Mouse (Mus musculus) hindbrain, embryonic 15.5 days (tissue): ENCODE data around the gene Mapk12. TPM values are rescaled to one million over a fixed set of nuclear protein-coding genes. Genes with fewer than 3 reads are reported as not detected.
A peak's percentile ranks its signal among the peaks of the same experiment; 100 is the strongest.

Experiments
- ATAC-seq: fragments of 200-750 bp; cut with Nextera tagmentation; 2 replicates; pipeline ENCODE4 v1.8.0; 2017; ENCODE audit warnings: low read depth, moderate number of reproducible peaks, moderate TSS enrichment; ENCODE audit not compliant: low FRiP score
- H3K27ac ChIP-seq: fragments of 300-500 bp; sonication (generic); replicated peaks from 2 replicates; pipeline ENCODE4 v1.5.1; 2015; ENCODE audit warnings: mild to moderate bottlenecking, inconsistent platforms
- H3K27me3 ChIP-seq: fragments of 300-500 bp; sonication (generic); 2 replicates; pipeline ENCODE4 v1.6.1; 2015; ENCODE audit warnings: control low read depth, inconsistent platforms
- H3K36me3 ChIP-seq: fragments of 300-500 bp; sonication (generic); 2 replicates; pipeline ENCODE4 v1.6.1; 2015; ENCODE audit warnings: control low read depth, inconsistent platforms
- H3K4me1 ChIP-seq: fragments of 300-500 bp; sonication (generic); replicated peaks from 2 replicates; pipeline ENCODE4 v1.6.1; 2015; ENCODE audit warnings: control low read depth, inconsistent platforms
- H3K4me2 ChIP-seq: fragments of 300-500 bp; sonication (generic); 2 replicates; pipeline ENCODE4 v1.6.1; 2015; ENCODE audit warnings: moderate library complexity, mild to moderate bottlenecking, inconsistent platforms
- H3K4me3 ChIP-seq: fragments of 300-500 bp; sonication (generic); 2 replicates; pipeline ENCODE4 v1.5.1; 2015; ENCODE audit warnings: mild to moderate bottlenecking, inconsistent platforms
- H3K9ac ChIP-seq: fragments of 300-500 bp; sonication (generic); 2 replicates; pipeline ENCODE4 v1.6.1; 2015; ENCODE audit warnings: inconsistent platforms
- H3K9me3 ChIP-seq: fragments of 300-500 bp; sonication (generic); 2 replicates; pipeline ENCODE4 v1.6.1; 2016; ENCODE audit warnings: control low read depth, inconsistent platforms
- WGBS: fragments of 180-500 bp; shearing (Covaris S2); methylation state at CpG from one replicate; pipeline ENCODE4 v1.1.7; 2015; 5-methylcytosine and 5-hydroxymethylcytosine counted together
- polyA plus RNA-seq: library from polyadenylated mRNA; unstranded; fragments of >200 nt; fragmentation: Nextera tagmentation; extraction: Ambion mirVana; gene quantifications from 2 replicates; pipeline ENCODE4 v1.2.1, GENCODE M21; 2015

Gene Mapk12
- polyA plus RNA-seq, 1 experiment from 2014 or later: 4.2 TPM

- Histone ChIP-seq H3K27me3 (no peaks in the 10 kb centered on the region), H3K4me3 (peak within 1 kb of the TSS; percentile 54), H3K9ac (peak within 1 kb of the TSS; percentile 54), H3K4me2 (peak within 1 kb of the TSS; percentile 84), H3K27ac (peak within 1 kb of the TSS; percentile 81), H3K9me3 (no peaks in the 10 kb centered on the region), H3K4me1 (peaks cover 23% of the 10 kb centered on the region), H3K36me3 (0 out of 2 replicates have a peak, but pooled peaks cover 3% of the 10 kb centered on the region)
- WGBS: 3% methylated on average over 36 of the region's 36 CpGs
- peak; percentile 84 for ATAC-seq
Measured at GRCm38 (mm10) chr15:89128382-89129350, 11.8 kb downstream of the Mapk12 start, which contains the start of gene Hdac10. Gene Hdac10, minus strand, starts transcription at chr15:89128700.

- 86% methylated on average over 8 of the region's 8 CpGs for WGBS
- Histone ChIP-seq H3K4me1 (peaks cover 29% of the 10 kb centered on the region), H3K36me3 (0 out of 2 replicates have a peak, but pooled peaks cover 3% of the 10 kb centered on the region), H3K9me3 (no peaks in the 10 kb centered on the region), H3K27ac (0 out of 2 replicates have a peak overlapping the region, but pooled peaks have one; percentile 81), H3K27me3 (no peaks in the 10 kb centered on the region), H3K4me3 (peak overlapping the region; percentile 54), H3K4me2 (peak overlapping the region; percentile 84), H3K9ac (peak overlapping the region; percentile 54; the same call in 1 of the 2 replicates)
- no peak for ATAC-seq
Measured at GRCm38 (mm10) chr15:89127364-89127940, 13.1 kb downstream of the Mapk12 start.

- WGBS: 90% methylated on average over 8 of the region's 8 CpGs
- no peak overlapping the region for H3K9ac ChIP-seq
- H3K4me2 ChIP-seq: no peak overlapping the region
- 0 out of 2 replicates have a peak, but pooled peaks cover 3% of the 10 kb centered on the region for H3K36me3 ChIP-seq
- no peak overlapping the region for H3K4me3 ChIP-seq
- H3K27me3 ChIP-seq: no peaks in the 10 kb centered on the region
- H3K4me1 ChIP-seq: peaks cover 37% of the 10 kb centered on the region
- no peak for ATAC-seq
- H3K27ac ChIP-seq: no peak overlapping the region
- H3K9me3 ChIP-seq: no peaks in the 10 kb centered on the region
Measured at GRCm38 (mm10) chr15:89126622-89127021, 13.9 kb downstream of the Mapk12 start.

GRCm38 (mm10) chr15:89125351-89125750 lies 15.2 kb downstream of the Mapk12 start:
- Histone ChIP-seq H3K4me3 (no peak overlapping the region), H3K9ac (no peak overlapping the region), H3K36me3 (0 out of 2 replicates have a peak, but pooled peaks cover 3% of the 10 kb centered on the region), H3K27me3 (no peaks in the 10 kb centered on the region), H3K27ac (no peak overlapping the region), H3K4me1 (peaks cover 50% of the 10 kb centered on the region), H3K4me2 (no peak overlapping the region), H3K9me3 (no peaks in the 10 kb centered on the region)
- no peak for ATAC-seq
- 91% methylated on average over 9 of the region's 9 CpGs for WGBS

GRCm38 (mm10) chr15:89124312-89124711 lies 16.2 kb downstream of the Mapk12 start:
- Histone ChIP-seq H3K9ac (no peak overlapping the region), H3K4me2 (peak overlapping the region; percentile 93; the same call in 1 of the 2 replicates), H3K27me3 (no peaks in the 10 kb centered on the region), H3K4me3 (no peak overlapping the region), H3K4me1 (peaks cover 60% of the 10 kb centered on the region), H3K9me3 (no peaks in the 10 kb centered on the region), H3K27ac (peak overlapping the region; percentile 92; the same call in 1 of the 2 replicates), H3K36me3 (0 out of 2 replicates have a peak, but pooled peaks cover 3% of the 10 kb centered on the region)
- 94% methylated on average over 3 of the region's 3 CpGs for WGBS
- no peak for ATAC-seq

- no peaks in the 10 kb centered on the region for H3K27me3 ChIP-seq
- peak overlapping the region; percentile 93 for H3K4me2 ChIP-seq
- H3K4me1 ChIP-seq: peaks cover 54% of the 10 kb centered on the region
- peak; percentile 4; the same call in 1 of the 2 replicates for ATAC-seq
- 35% methylated on average over 11 of the region's 11 CpGs for WGBS
- peak overlapping the region; percentile 74 for H3K9ac ChIP-seq
- peak overlapping the region; percentile 92 for H3K27ac ChIP-seq
- H3K36me3 ChIP-seq: 0 out of 2 replicates have a peak, but pooled peaks cover 3% of the 10 kb centered on the region
- H3K4me3 ChIP-seq: peak overlapping the region; percentile 91
- no peaks in the 10 kb centered on the region for H3K9me3 ChIP-seq
Measured at GRCm38 (mm10) chr15:89123595-89123994, 16.9 kb downstream of the Mapk12 start.

- H3K4me2 ChIP-seq: peak within 1 kb of the TSS; percentile 93
- H3K4me3 ChIP-seq: peak within 1 kb of the TSS; percentile 91
- H3K4me1 ChIP-seq: peaks cover 50% of the 10 kb centered on the region
- H3K27me3 ChIP-seq: no peaks in the 10 kb centered on the region
- no peaks in the 10 kb centered on the region for H3K9me3 ChIP-seq
- H3K27ac ChIP-seq: peak within 1 kb of the TSS; percentile 92
- ATAC-seq: peak; percentile 80
- peak within 1 kb of the TSS; percentile 74 for H3K9ac ChIP-seq
- H3K36me3 ChIP-seq: 0 out of 2 replicates have a peak, but pooled peaks cover 3% of the 10 kb centered on the region
- WGBS: under 1% methylated on average over 47 of the region's 47 CpGs
Measured at GRCm38 (mm10) chr15:89122649-89123366, 17.7 kb downstream of the Mapk12 start, which contains the start of gene Tubgcp6. Gene Tubgcp6, minus strand, starts transcription at chr15:89123112.

- Histone ChIP-seq H3K4me2 (no peak overlapping the region), H3K36me3 (peaks cover 34% of the 10 kb centered on the region), H3K4me3 (no peak overlapping the region), H3K4me1 (peaks cover 36% of the 10 kb centered on the region), H3K9ac (no peak overlapping the region), H3K27ac (no peak overlapping the region), H3K27me3 (no peaks in the 10 kb centered on the region), H3K9me3 (no peaks in the 10 kb centered on the region)
- ATAC-seq: no peak
Measured at GRCm38 (mm10) chr15:89118007-89118406, 22.5 kb downstream of the Mapk12 start.

- Histone ChIP-seq H3K36me3 (peaks cover 87% of the 10 kb centered on the region), H3K27ac (no peak overlapping the region), H3K4me2 (no peak overlapping the region), H3K9ac (no peak overlapping the region), H3K27me3 (no peaks in the 10 kb centered on the region), H3K4me3 (no peak overlapping the region), H3K4me1 (no peaks in the 10 kb centered on the region), H3K9me3 (no peaks in the 10 kb centered on the region)
- no peak for ATAC-seq
- WGBS: 86% methylated on average over 9 of the region's 9 CpGs
Measured at GRCm38 (mm10) chr15:89110147-89110546, 30.4 kb downstream of the Mapk12 start.

GRCm38 (mm10) chr15:89106976-89107375 lies 33.5 kb downstream of the Mapk12 start:
- ATAC-seq: no peak
- 93% methylated on average over 1 of the region's 1 CpGs for WGBS
- H3K4me1 ChIP-seq: no peaks in the 10 kb centered on the region
- H3K27ac ChIP-seq: no peak overlapping the region
- H3K9me3 ChIP-seq: no peaks in the 10 kb centered on the region
- H3K27me3 ChIP-seq: no peaks in the 10 kb centered on the region
- H3K36me3 ChIP-seq: peaks cover 85% of the 10 kb centered on the region
- H3K4me3 ChIP-seq: no peak overlapping the region
- H3K4me2 ChIP-seq: no peak overlapping the region
- no peak overlapping the region for H3K9ac ChIP-seq

GRCm38 (mm10) chr15:89106073-89106472 lies 34.4 kb downstream of the Mapk12 start:
- Histone ChIP-seq H3K9me3 (no peaks in the 10 kb centered on the region), H3K36me3 (peaks cover 87% of the 10 kb centered on the region), H3K27me3 (no peaks in the 10 kb centered on the region), H3K4me2 (no peak overlapping the region), H3K4me1 (no peaks in the 10 kb centered on the region), H3K9ac (no peak overlapping the region), H3K27ac (no peak overlapping the region), H3K4me3 (no peak overlapping the region)
- no peak for ATAC-seq
- 90% methylated on average over 13 of the region's 13 CpGs for WGBS
